Mouse (Mus musculus): Measurements from ENCODE around the gene Ttyh2. TPM values are rescaled to one million over a fixed set of nuclear protein-coding genes. Genes with fewer than 3 reads are reported as not detected.

Ttyh2 gene
- polyA plus RNA-seq, 1 experiment from 2014 or later, result 25.2 TPM

- peak; percentile 56 for DNase-seq (ENCODE audit: low spot score)
- Histone ChIP-seq H3K27me3 (replicated peaks; ENCODE audit: control insufficient read depth, insufficient read depth, low read length) (peaks cover 9% of the 10 kb centered on the region; the same call in 1 of the 2 replicates), H3K36me3 (ENCODE audit: control insufficient read depth, insufficient read depth, low read length) (no peaks in the 10 kb centered on the region), H3K27ac (ENCODE audit: low read depth, low read length) (no peak overlapping the region), H3K4me2 (ENCODE audit: low read length) (no peak overlapping the region), H3K9ac (ENCODE audit: low read length) (no peak overlapping the region), H3K9me3 (replicated peaks; ENCODE audit: control insufficient read depth, low read length) (no peaks in the 10 kb centered on the region), H3K4me1 (ENCODE audit: control insufficient read depth, insufficient read depth, low read length) (peaks cover 15% of the 10 kb centered on the region), H3K4me3 (ENCODE audit: low read depth, low read length) (no peak overlapping the region)
- 73% methylated on average over 10 of the region's 10 CpGs for WGBS
- no peak for ATAC-seq
These were observed 36.5 kb upstream of the Ttyh2 start for GRCm38 (mm10) chr11:114638647-114639290.

GRCm38 (mm10) chr11:114639681-114640103 is 35.5 kb upstream of the Ttyh2 start:
- WGBS, result 4% methylated on average over 19 of the region's 19 CpGs
- ATAC-seq (no peak), DNase-seq (ENCODE audit: low spot score) (peak; percentile 40)
- H3K4me3 ChIP-seq (ENCODE audit: low read depth, low read length), result no peak overlapping the region
- H3K9ac ChIP-seq (ENCODE audit: low read length), result no peak overlapping the region
- peaks cover 15% of the 10 kb centered on the region for H3K4me1 ChIP-seq (ENCODE audit: control insufficient read depth, insufficient read depth, low read length)
- no peaks in the 10 kb centered on the region for H3K9me3 ChIP-seq (replicated peaks; ENCODE audit: control insufficient read depth, low read length)
- H3K27ac ChIP-seq (ENCODE audit: low read depth, low read length), result no peak overlapping the region
- no peaks in the 10 kb centered on the region for H3K36me3 ChIP-seq (ENCODE audit: control insufficient read depth, insufficient read depth, low read length)
- no peak overlapping the region for H3K4me2 ChIP-seq (ENCODE audit: low read length)
- H3K27me3 ChIP-seq (replicated peaks; ENCODE audit: control insufficient read depth, insufficient read depth, low read length), result peaks cover 9% of the 10 kb centered on the region; the same call in 1 of the 2 replicates

GRCm38 (mm10) chr11:114640658-114641057 is 34.6 kb upstream of the Ttyh2 start:
- Histone ChIP-seq H3K36me3 (ENCODE audit: control insufficient read depth, insufficient read depth, low read length) (no peaks in the 10 kb centered on the region), H3K4me3 (ENCODE audit: low read depth, low read length) (no peak overlapping the region), H3K4me2 (ENCODE audit: low read length) (no peak overlapping the region), H3K27me3 (replicated peaks; ENCODE audit: control insufficient read depth, insufficient read depth, low read length) (peaks cover 9% of the 10 kb centered on the region; the same call in 1 of the 2 replicates), H3K27ac (ENCODE audit: low read depth, low read length) (no peak overlapping the region), H3K9ac (ENCODE audit: low read length) (0 out of 2 replicates have a peak overlapping the region, but pooled peaks have one; percentile 25), H3K4me1 (ENCODE audit: control insufficient read depth, insufficient read depth, low read length) (peaks cover 15% of the 10 kb centered on the region), H3K9me3 (replicated peaks; ENCODE audit: control insufficient read depth, low read length) (no peaks in the 10 kb centered on the region)
- DNase-seq (ENCODE audit: low spot score) (no peak), ATAC-seq (no peak)
- WGBS, result 28% methylated on average over 6 of the region's 6 CpGs

GRCm38 (mm10) chr11:114641136-114641535 is 34.1 kb upstream of the Ttyh2 start:
- 90% methylated on average over 8 of the region's 8 CpGs for WGBS
- peaks cover 9% of the 10 kb centered on the region; the same call in 1 of the 2 replicates for H3K27me3 ChIP-seq (replicated peaks; ENCODE audit: control insufficient read depth, insufficient read depth, low read length)

GRCm38 (mm10) chr11:114642184-114642583 is 33.0 kb upstream of the Ttyh2 start:
- Histone ChIP-seq H3K36me3 (ENCODE audit: control insufficient read depth, insufficient read depth, low read length) (no peaks in the 10 kb centered on the region), H3K4me2 (ENCODE audit: low read length) (no peak overlapping the region), H3K4me3 (ENCODE audit: low read depth, low read length) (no peak overlapping the region), H3K27me3 (replicated peaks; ENCODE audit: control insufficient read depth, insufficient read depth, low read length) (peaks cover 9% of the 10 kb centered on the region; the same call in 1 of the 2 replicates), H3K9me3 (replicated peaks; ENCODE audit: control insufficient read depth, low read length) (no peaks in the 10 kb centered on the region), H3K9ac (ENCODE audit: low read length) (no peak overlapping the region), H3K27ac (ENCODE audit: low read depth, low read length) (no peak overlapping the region), H3K4me1 (ENCODE audit: control insufficient read depth, insufficient read depth, low read length) (peaks cover 11% of the 10 kb centered on the region)
- ATAC-seq (peak; percentile 73), DNase-seq (ENCODE audit: low spot score) (peak; percentile 64)
- 31% methylated on average over 12 of the region's 12 CpGs for whole genome bisulfite sequencing

More at GRCm38 (mm10) chr11:114641136-114641535, 34.1 kb upstream of the Ttyh2 start:
- Histone ChIP-seq H3K9me3 (replicated peaks; ENCODE audit: control insufficient read depth, low read length) (no peaks in the 10 kb centered on the region), H3K4me1 (ENCODE audit: control insufficient read depth, insufficient read depth, low read length) (peaks cover 15% of the 10 kb centered on the region), H3K27ac (ENCODE audit: low read depth, low read length) (no peak overlapping the region), H3K4me3 (ENCODE audit: low read depth, low read length) (no peak overlapping the region), H3K9ac (ENCODE audit: low read length) (no peak overlapping the region), H3K4me2 (ENCODE audit: low read length) (no peak overlapping the region), H3K36me3 (ENCODE audit: control insufficient read depth, insufficient read depth, low read length) (no peaks in the 10 kb centered on the region)
- DNase-seq (ENCODE audit: low spot score) (no peak), ATAC-seq (no peak)

- H3K9ac ChIP-seq (ENCODE audit: low read length), result no peak overlapping the region
- H3K27ac ChIP-seq (ENCODE audit: low read depth, low read length), result no peak overlapping the region
- H3K4me3 ChIP-seq (ENCODE audit: low read depth, low read length), result no peak overlapping the region
- ATAC-seq (no peak), DNase-seq (ENCODE audit: low spot score) (no peak)
- peaks cover 11% of the 10 kb centered on the region for H3K4me1 ChIP-seq (ENCODE audit: control insufficient read depth, insufficient read depth, low read length)
- 76% methylated on average over 11 of the region's 11 CpGs for WGBS
- no peaks in the 10 kb centered on the region for H3K36me3 ChIP-seq (ENCODE audit: control insufficient read depth, insufficient read depth, low read length)
- H3K9me3 ChIP-seq (replicated peaks; ENCODE audit: control insufficient read depth, low read length), result no peaks in the 10 kb centered on the region
- no peak overlapping the region for H3K4me2 ChIP-seq (ENCODE audit: low read length)
- peaks cover 9% of the 10 kb centered on the region; the same call in 1 of the 2 replicates for H3K27me3 ChIP-seq (replicated peaks; ENCODE audit: control insufficient read depth, insufficient read depth, low read length)
These were observed 32.3 kb upstream of the Ttyh2 start for GRCm38 (mm10) chr11:114642926-114643325.

- WGBS, result 39% methylated on average over 2 of the region's 2 CpGs
- no peak overlapping the region for H3K4me2 ChIP-seq (ENCODE audit: low read length)
- no peak overlapping the region for H3K27ac ChIP-seq (ENCODE audit: low read depth, low read length)
- peaks cover 6% of the 10 kb centered on the region; the same call in 1 of the 2 replicates for H3K27me3 ChIP-seq (replicated peaks; ENCODE audit: control insufficient read depth, insufficient read depth, low read length)
- no peak for ATAC-seq
- H3K4me3 ChIP-seq (ENCODE audit: low read depth, low read length), result no peak overlapping the region
- peaks cover 11% of the 10 kb centered on the region for H3K4me1 ChIP-seq (ENCODE audit: control insufficient read depth, insufficient read depth, low read length)
- no peak for DNase-seq (ENCODE audit: low spot score)
- H3K9ac ChIP-seq (ENCODE audit: low read length), result no peak overlapping the region
- H3K9me3 ChIP-seq (replicated peaks; ENCODE audit: control insufficient read depth, low read length), result no peaks in the 10 kb centered on the region
- no peaks in the 10 kb centered on the region for H3K36me3 ChIP-seq (ENCODE audit: control insufficient read depth, insufficient read depth, low read length)
These were observed 31.1 kb upstream of the Ttyh2 start for GRCm38 (mm10) chr11:114644122-114644521.

- ATAC-seq (no peak), DNase-seq (ENCODE audit: low spot score) (no peak)
- Histone ChIP-seq H3K36me3 (ENCODE audit: control insufficient read depth, insufficient read depth, low read length) (no peaks in the 10 kb centered on the region), H3K27ac (ENCODE audit: low read depth, low read length) (no peak overlapping the region), H3K4me1 (ENCODE audit: control insufficient read depth, insufficient read depth, low read length) (no peaks in the 10 kb centered on the region), H3K9ac (ENCODE audit: low read length) (no peak overlapping the region), H3K9me3 (replicated peaks; ENCODE audit: control insufficient read depth, low read length) (no peaks in the 10 kb centered on the region), H3K4me2 (ENCODE audit: low read length) (no peak overlapping the region), H3K4me3 (ENCODE audit: low read depth, low read length) (no peak overlapping the region), H3K27me3 (replicated peaks; ENCODE audit: control insufficient read depth, insufficient read depth, low read length) (no peaks in the 10 kb centered on the region)
- 71% methylated on average over 4 of the region's 4 CpGs for WGBS
These were observed 25.7 kb upstream of the Ttyh2 start for GRCm38 (mm10) chr11:114649510-114649909.

GRCm38 (mm10) chr11:114652531-114652930 is 22.7 kb upstream of the Ttyh2 start:
- no peaks in the 10 kb centered on the region for H3K4me1 ChIP-seq (ENCODE audit: control insufficient read depth, insufficient read depth, low read length)
- peak overlapping the region; percentile 24; the same call in 1 of the 2 replicates for H3K4me2 ChIP-seq (ENCODE audit: low read length)
- H3K9ac ChIP-seq (ENCODE audit: low read length), result no peak overlapping the region
- H3K9me3 ChIP-seq (replicated peaks; ENCODE audit: control insufficient read depth, low read length), result no peaks in the 10 kb centered on the region
- WGBS, result 4% methylated on average over 16 of the region's 16 CpGs
- no peaks in the 10 kb centered on the region for H3K36me3 ChIP-seq (ENCODE audit: control insufficient read depth, insufficient read depth, low read length)
- H3K27me3 ChIP-seq (replicated peaks; ENCODE audit: control insufficient read depth, insufficient read depth, low read length), result no peaks in the 10 kb centered on the region
- no peak for ATAC-seq
- no peak overlapping the region for H3K27ac ChIP-seq (ENCODE audit: low read depth, low read length)
- DNase-seq (ENCODE audit: low spot score), result no peak
- H3K4me3 ChIP-seq (ENCODE audit: low read depth, low read length), result no peak overlapping the region

Data from forebrain, embryonic 14.5 days (tissue).